Mouse (Mus musculus) limb, embryonic 10.5 days (tissue): ENCODE results near the gene Fam184b. TPM values are rescaled to one million over a fixed set of nuclear protein-coding genes. Genes with fewer than 3 reads are reported as not detected.

Experiments
- DNase-seq: peaks from one replicate; pipeline ENCODE4 v3.0.0-alpha.2; 2017; ENCODE audit warnings: low spot score
- H3K27ac ChIP-seq: fragments of 300-500 bp; sonication (generic); 2 replicates; pipeline ENCODE4 v1.5.1; 2016; ENCODE audit warnings: mild to moderate bottlenecking
- H3K27me3 ChIP-seq: fragments of 300-500 bp; sonication (generic); 2 replicates; pipeline ENCODE4 v1.6.1; 2016; ENCODE audit warnings: low read depth, mild to moderate bottlenecking; ENCODE audit not compliant: poor library complexity, severe bottlenecking
- H3K36me3 ChIP-seq: fragments of 300-500 bp; sonication (generic); 2 replicates; pipeline ENCODE4 v1.6.1; 2016; ENCODE audit warnings: mild to moderate bottlenecking, moderate library complexity
- H3K4me1 ChIP-seq: fragments of 300-500 bp; sonication (generic); 2 replicates; pipeline ENCODE4 v1.6.1; 2016
- H3K4me3 ChIP-seq: fragments of 300-500 bp; sonication (generic); 2 replicates; pipeline ENCODE4 v1.5.1; 2016; ENCODE audit warnings: mild to moderate bottlenecking, moderate library complexity
- H3K9me3 ChIP-seq: fragments of 300-500 bp; sonication (generic); replicated peaks from 2 replicates; pipeline ENCODE4 v1.6.1; 2016; ENCODE audit warnings: mild to moderate bottlenecking
- WGBS: fragments of 180-500 bp; shearing (Covaris S2); methylation state at CpG from one replicate; pipeline ENCODE4 v1.1.7; 2016; 5-methylcytosine and 5-hydroxymethylcytosine counted together
- polyA plus RNA-seq: library from polyadenylated mRNA; unstranded; fragments of >200 nt; fragmentation: Nextera tagmentation; extraction: Ambion mirVana; gene quantifications from 2 replicates; pipeline ENCODE4 v1.2.1, GENCODE M21; 2016

Fam184b gene
- polyA plus RNA-seq, 1 experiment from 2014 or later: 0.66 TPM

- no peaks in the 10 kb centered on the region for H3K9me3 ChIP-seq
- no peak overlapping the region for H3K27ac ChIP-seq
- H3K4me3 ChIP-seq: no peak overlapping the region
- H3K4me1 ChIP-seq: peaks cover 15% of the 10 kb centered on the region
- no peaks in the 10 kb centered on the region for H3K27me3 ChIP-seq
- 90% methylated on average over 3 of the region's 3 CpGs for WGBS
- no peak for DNase-seq
- peaks cover 55% of the 10 kb centered on the region for H3K36me3 ChIP-seq
Measured at GRCm38 (mm10) chr5:45495429-45495975, 143.9 kb downstream of the Fam184b start.

- Histone ChIP-seq H3K36me3 (peaks cover 42% of the 10 kb centered on the region), H3K9me3 (no peaks in the 10 kb centered on the region), H3K4me1 (peaks cover 15% of the 10 kb centered on the region), H3K4me3 (peak overlapping the region; percentile 80), H3K27me3 (no peaks in the 10 kb centered on the region), H3K27ac (peak overlapping the region; percentile 90)
- WGBS: 55% methylated on average over 9 of the region's 9 CpGs
- no peak for DNase-seq
Measured at GRCm38 (mm10) chr5:45494093-45494755, 145.2 kb downstream of the Fam184b start.

DNA sequence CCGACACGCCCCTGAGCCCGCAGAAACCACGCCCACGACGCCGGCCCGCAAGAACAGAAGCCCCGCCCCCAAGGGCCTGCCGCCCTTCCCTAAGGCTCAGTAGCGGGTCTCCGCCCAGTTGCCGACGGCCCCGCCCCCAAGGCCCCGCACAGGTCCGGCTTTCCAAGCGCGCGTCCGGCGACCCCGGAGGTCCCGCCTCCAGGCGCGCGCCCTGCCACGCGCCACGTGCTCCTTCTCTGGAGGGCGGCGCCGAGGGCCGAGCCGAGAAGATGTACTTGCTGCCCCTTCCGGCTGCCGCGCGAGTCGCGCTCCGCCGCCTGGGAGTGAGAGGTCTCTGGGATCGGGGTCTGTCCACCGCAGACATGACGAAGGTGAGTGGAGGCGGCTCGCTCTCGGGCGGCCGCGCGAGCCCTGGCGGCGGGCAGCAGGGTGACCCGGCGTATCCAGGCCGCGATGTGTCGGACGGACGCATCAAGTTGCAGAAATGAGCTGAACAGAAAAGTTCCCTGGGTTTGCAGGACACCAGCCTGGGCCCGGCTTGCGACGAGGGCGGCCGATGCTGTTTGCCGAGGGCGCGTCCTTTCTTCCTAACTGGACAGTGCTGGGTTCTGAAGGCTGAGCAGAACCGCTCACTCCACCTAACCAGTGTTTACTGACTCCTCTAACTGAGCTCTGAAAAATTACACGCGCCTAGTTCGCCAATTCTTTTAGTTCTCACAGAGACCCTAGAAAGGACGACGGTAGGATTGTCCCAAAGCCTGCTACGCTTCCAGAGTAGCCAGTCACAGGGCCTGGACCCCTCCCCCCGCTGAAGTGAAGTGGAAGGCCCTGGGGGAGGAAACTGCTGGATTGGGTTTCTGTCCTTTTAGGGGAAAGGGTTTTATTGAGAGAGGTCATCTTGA, 146.0 kb downstream of the Fam184b start, which contains the start of gene Lap3:
TSS of gene Lap3 (plus strand) at position 184 of the 902 bp plus-strand sequence.
- Histone ChIP-seq H3K27ac (peak within 1 kb of the TSS; percentile 90), H3K4me1 (peaks cover 15% of the 10 kb centered on the region), H3K4me3 (peak within 1 kb of the TSS; percentile 80), H3K36me3 (peaks cover 34% of the 10 kb centered on the region), H3K9me3 (no peaks in the 10 kb centered on the region), H3K27me3 (no peaks in the 10 kb centered on the region)
- under 1% methylated on average over 78 of the region's 78 CpGs for WGBS
- DNase-seq: peak; percentile 99

GRCm38 (mm10) chr5:45491776-45492175, 147.6 kb downstream of the Fam184b start:
- DNase-seq: peak; percentile 15
- H3K27ac ChIP-seq: no peak overlapping the region
- H3K4me1 ChIP-seq: peaks cover 15% of the 10 kb centered on the region
- H3K9me3 ChIP-seq: no peaks in the 10 kb centered on the region
- no peaks in the 10 kb centered on the region for H3K27me3 ChIP-seq
- no peak overlapping the region for H3K4me3 ChIP-seq
- H3K36me3 ChIP-seq: peaks cover 17% of the 10 kb centered on the region
- WGBS: 78% methylated on average over 4 of the region's 4 CpGs

- WGBS: 78% methylated on average over 1 of the region's 1 CpGs
- no peaks in the 10 kb centered on the region for H3K27me3 ChIP-seq
Measured at GRCm38 (mm10) chr5:45483654-45484053, 155.8 kb downstream of the Fam184b start.

DNA sequence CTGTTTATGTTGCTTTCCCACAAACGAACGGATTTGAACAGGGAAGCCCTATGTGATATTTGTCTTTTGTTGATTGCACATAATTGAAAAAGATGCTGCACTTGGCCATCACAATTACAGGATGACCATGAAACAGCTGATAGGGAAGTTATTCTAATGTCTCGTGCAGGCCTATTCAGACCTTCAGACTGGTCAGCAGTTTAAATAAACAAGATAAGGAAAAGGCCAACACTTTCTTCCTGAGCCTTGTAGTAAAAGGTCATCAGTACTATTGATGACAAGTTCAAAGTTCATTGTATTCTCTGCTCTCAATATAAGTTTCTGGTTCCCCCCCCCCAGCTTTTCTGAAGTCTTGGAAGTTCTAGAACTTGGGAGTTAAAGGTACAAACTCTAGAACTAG, 156.8 kb downstream of the Fam184b start:
- Histone ChIP-seq H3K36me3 (no peaks in the 10 kb centered on the region), H3K4me1 (no peaks in the 10 kb centered on the region), H3K27me3 (no peaks in the 10 kb centered on the region), H3K27ac (no peak overlapping the region), H3K4me3 (no peak overlapping the region), H3K9me3 (no peaks in the 10 kb centered on the region)
- peak; percentile 2 for DNase-seq
- WGBS: 75% methylated on average over 3 of the region's 3 CpGs

More at GRCm38 (mm10) chr5:45483654-45484053, 155.8 kb downstream of the Fam184b start:
- DNase-seq: peak; percentile 1
- Histone ChIP-seq H3K4me1 (no peaks in the 10 kb centered on the region), H3K27ac (no peak overlapping the region), H3K36me3 (no peaks in the 10 kb centered on the region), H3K4me3 (no peak overlapping the region), H3K9me3 (no peaks in the 10 kb centered on the region)

DNA sequence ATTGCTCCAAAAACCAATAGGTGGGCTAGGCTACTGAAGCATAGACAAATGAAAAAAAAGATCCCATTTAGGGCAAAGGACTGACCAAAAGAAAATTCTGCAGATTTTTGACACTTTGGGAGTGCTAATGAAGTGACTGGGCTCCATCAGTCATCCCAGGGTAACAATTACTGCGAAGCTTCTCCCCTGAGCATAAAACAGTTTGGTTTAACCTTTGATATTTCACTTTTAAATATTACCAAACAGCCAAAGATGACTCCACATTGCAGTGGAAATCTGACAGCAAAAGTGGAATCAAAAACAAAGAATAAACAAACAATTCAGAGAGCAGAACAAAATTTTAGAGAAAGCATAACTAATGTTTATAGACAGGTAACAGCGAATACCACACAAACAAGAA, 158.3 kb downstream of the Fam184b start:
- 91% methylated on average over 2 of the region's 2 CpGs for WGBS
- Histone ChIP-seq H3K36me3 (no peaks in the 10 kb centered on the region), H3K9me3 (no peaks in the 10 kb centered on the region), H3K4me1 (no peaks in the 10 kb centered on the region), H3K4me3 (no peak overlapping the region), H3K27ac (no peak overlapping the region), H3K27me3 (no peaks in the 10 kb centered on the region)
- no peak for DNase-seq

GRCm38 (mm10) chr5:45480066-45480465, 159.3 kb downstream of the Fam184b start:
- Histone ChIP-seq H3K27ac (no peak overlapping the region), H3K36me3 (no peaks in the 10 kb centered on the region), H3K4me1 (no peaks in the 10 kb centered on the region), H3K27me3 (no peaks in the 10 kb centered on the region), H3K4me3 (no peak overlapping the region), H3K9me3 (no peaks in the 10 kb centered on the region)
- DNase-seq: peak; percentile 8
- 80% methylated on average over 1 of the region's 1 CpGs for WGBS

Other genes with a start within 250 kb of the Fam184b start
- 129 and 133 TPM in 2 replicates for gene Qdpr, start 189.4 kb downstream of the Fam184b start, polyA plus RNA-seq
- gene Clrn2, start 185.9 kb downstream of the Fam184b start, polyA plus RNA-seq: not detected in 2 replicates
- gene Lap3, start 146.2 kb downstream of the Fam184b start, polyA plus RNA-seq: 103 and 121 TPM in 2 replicates
- 314 and 323 TPM in 2 replicates for gene Med28, start 119.4 kb downstream of the Fam184b start, polyA plus RNA-seq
- 66.6 and 68.9 TPM in 2 replicates for gene Ncapg, start 30.3 kb upstream of the Fam184b start, polyA plus RNA-seq
- 17.3 and 25.3 TPM in 2 replicates for gene Lcorl, start 218.0 kb upstream of the Fam184b start, polyA plus RNA-seq